Mouse (Mus musculus) spleen, adult 2 months (tissue): ENCODE results near the gene Rapgefl1.

ENCODE experiments used
- CTCF ChIP-seq: fragments of 200-500 bp; IDR thresholded peaks from 2 replicates; pipeline ENCODE4 v1.5.1; 2011; ENCODE audit warnings: mild to moderate bottlenecking, inconsistent platforms; ENCODE audit not compliant: insufficient read depth, insufficient read length, insufficient replicate concordance; ENCODE audit errors: extremely low read depth
- POLR2A ChIP-seq: fragments of 200-500 bp; IDR thresholded peaks from 2 replicates; pipeline ENCODE4 v1.6.1; 2011; ENCODE audit warnings: low read depth, low read length, inconsistent platforms

DNA sequence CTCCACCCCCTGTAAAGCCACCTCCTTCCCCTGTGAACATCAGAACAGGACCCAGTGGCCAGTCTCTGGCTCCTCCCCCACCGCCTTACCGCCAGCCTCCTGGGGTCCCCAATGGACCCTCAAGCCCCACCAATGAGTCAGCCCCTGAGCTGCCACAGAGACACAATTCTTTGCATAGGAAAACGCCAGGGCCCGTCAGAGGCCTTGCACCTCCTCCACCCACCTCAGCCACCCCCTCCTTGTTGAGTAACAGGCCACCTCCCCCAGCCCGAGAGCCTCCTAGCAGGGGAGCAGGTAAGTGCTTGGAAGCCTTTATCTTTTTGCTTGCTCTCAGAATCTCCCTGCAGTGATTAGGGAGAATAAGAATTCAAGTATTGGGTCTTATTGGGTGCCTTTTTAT, 55.8 kb downstream of the Rapgefl1 start:
- TF ChIP-seq POLR2A, result no peak
- no peak for TF ChIP-seq CTCF
